Comparison of ENCODE assay signal across 9 mouse cellular contexts in genomic region chr4:141274485-141275341, GRCm38 (mm10). TPM values are rescaled to one million over a fixed set of nuclear protein-coding genes. Genes with fewer than 3 reads are reported as not detected.
DNase-seq lines count a peak whose midpoint lies in the region; ATAC-seq and TF ChIP-seq lines count a peak whose summit lies in the region.
"Had no signal": no experiment of that assay in that cellular context is flagged by ENCODE, and none has a peak within 500 bp of the region (broad histone marks: within the 10 kb centered on the region; RNA-seq: fewer than 3 reads in every experiment).

No protein-coding gene starts in this region.

- no peaks in the 10 kb centered on the region for H3K36me3 ChIP-seq in neural tube, embryonic 13.5 days
- no peaks in the 10 kb centered on the region for H3K36me3 ChIP-seq in embryonic facial prominence, embryonic 14.5 days (ENCODE audit: control insufficient read depth, insufficient read depth, low read length)
- H3K36me3 ChIP-seq in hindbrain, embryonic 16.5 days (ENCODE audit: control insufficient read depth, insufficient read depth, low read length), result no peaks in the 10 kb centered on the region
- H3K36me3 ChIP-seq: limb, embryonic 12.5 days had no signal

- 40% methylated on average over 23 of the region's 23 CpGs for WGBS in neural tube, embryonic 13.5 days
- WGBS in embryonic facial prominence, embryonic 14.5 days, result 32% methylated on average over 23 of the region's 23 CpGs
- 26% methylated on average over 23 of the region's 23 CpGs for WGBS in hindbrain, embryonic 16.5 days
- WGBS in cerebellum, adult 2 months, result 60% methylated on average over 23 of the region's 23 CpGs

- no peak overlapping the region for H3K4me2 ChIP-seq in neural tube, embryonic 13.5 days
- H3K4me2 ChIP-seq in embryonic facial prominence, embryonic 14.5 days (ENCODE audit: low read depth, low read length), result peak overlapping the region; percentile 8; the same call in 1 of the 2 replicates
- H3K4me2 ChIP-seq in hindbrain, embryonic 16.5 days (ENCODE audit: low read length), result peak overlapping the region; percentile 40
- H3K4me2 ChIP-seq: limb, embryonic 12.5 days had no signal

- TF ChIP-seq POLR2A in cerebellum, adult 2 months (IDR thresholded peaks at IDR 0.05; ENCODE audit: borderline replicate concordance, insufficient read depth, low read length), result no peak

- no peaks in the 10 kb centered on the region for H3K9me3 ChIP-seq in neural tube, embryonic 13.5 days
- no peaks in the 10 kb centered on the region for H3K9me3 ChIP-seq in embryonic facial prominence, embryonic 14.5 days (ENCODE audit: control insufficient read depth, low read length)
- no peaks in the 10 kb centered on the region for H3K9me3 ChIP-seq in hindbrain, embryonic 16.5 days (ENCODE audit: control insufficient read depth, low read length)
- H3K9me3 ChIP-seq: limb, embryonic 12.5 days had no signal

- H3K4me3 ChIP-seq in neural tube, embryonic 13.5 days, result no peak overlapping the region
- no peak overlapping the region for H3K4me3 ChIP-seq in embryonic facial prominence, embryonic 14.5 days (ENCODE audit: low read depth, low read length)
- no peak overlapping the region for H3K4me3 ChIP-seq in hindbrain, embryonic 16.5 days (ENCODE audit: low read length)
- H3K4me3 ChIP-seq in cerebellum, adult 2 months (replicated peaks; ENCODE audit: insufficient read depth, low read depth, low read length), result no peak overlapping the region
- H3K4me3 ChIP-seq: limb, embryonic 12.5 days had no signal

- H3K27me3 ChIP-seq in neural tube, embryonic 13.5 days, result no peaks in the 10 kb centered on the region
- no peaks in the 10 kb centered on the region for H3K27me3 ChIP-seq in embryonic facial prominence, embryonic 14.5 days (replicated peaks; ENCODE audit: control insufficient read depth, insufficient read depth, low read length)
- H3K27me3 ChIP-seq in hindbrain, embryonic 16.5 days (replicated peaks; ENCODE audit: control insufficient read depth, insufficient read depth, low read length), result no peaks in the 10 kb centered on the region
- no peaks in the 10 kb centered on the region for H3K27me3 ChIP-seq in cerebellum, adult 2 months (ENCODE audit: control insufficient read depth, insufficient read depth, low read length)

- DNase-seq in neural tube, embryonic 10.5 days (ENCODE audit: extremely low spot score, low spot score), result no peak
- peak; percentile 43 for DNase-seq in embryonic facial prominence, embryonic 14.5 days (ENCODE audit: low spot score)
- no peak for DNase-seq in right cerebral cortex, postnatal 36 days (ENCODE audit: low spot score in 2 of 2)
- no peak for DNase-seq in cerebellum, adult 2 months
- DNase-seq in gastrocnemius, postnatal 4 days (ENCODE audit: low spot score in 2 of 2), result no peak
- DNase-seq: cerebellum, postnatal 14 days had no signal

- no peak for TF ChIP-seq CTCF in cerebellum, adult 2 months (IDR thresholded peaks at IDR 0.05; ENCODE audit: borderline replicate concordance, insufficient read depth, low read depth, low read length)

- H3K9ac ChIP-seq in neural tube, embryonic 13.5 days, result peak overlapping the region; percentile 26; the same call in 1 of the 2 replicates
- no peak overlapping the region for H3K9ac ChIP-seq in embryonic facial prominence, embryonic 14.5 days (ENCODE audit: low read depth, low read length)
- H3K9ac ChIP-seq in hindbrain, embryonic 16.5 days (ENCODE audit: low read depth, low read length), result peak overlapping the region; percentile 41; the same call in 1 of the 2 replicates
- H3K9ac ChIP-seq: limb, embryonic 12.5 days had no signal

- H3K4me1 ChIP-seq in neural tube, embryonic 13.5 days (replicated peaks), result peaks cover 18% of the 10 kb centered on the region
- H3K4me1 ChIP-seq in embryonic facial prominence, embryonic 14.5 days (ENCODE audit: control insufficient read depth, insufficient read depth, low read length), result no peaks in the 10 kb centered on the region
- peaks cover 7% of the 10 kb centered on the region for H3K4me1 ChIP-seq in hindbrain, embryonic 16.5 days (ENCODE audit: control insufficient read depth, insufficient read depth, low read depth, low read length)
- H3K4me1 ChIP-seq in cerebellum, adult 2 months (ENCODE audit: control insufficient read depth, insufficient read depth, low read length), result no peaks in the 10 kb centered on the region

- ATAC-seq in neural tube, embryonic 13.5 days (ENCODE audit: low read depth), result no peak
- 0 out of 2 replicates have a peak, but pooled peaks have one; percentile 15 for ATAC-seq in embryonic facial prominence, embryonic 14.5 days (ENCODE audit: low read depth)
- ATAC-seq in hindbrain, embryonic 16.5 days, result peak; percentile 37; the same call in 1 of the 2 replicates

- H3K27ac ChIP-seq in neural tube, embryonic 13.5 days (replicated peaks), result no peak overlapping the region
- H3K27ac ChIP-seq in embryonic facial prominence, embryonic 14.5 days (replicated peaks; ENCODE audit: low read depth, low read length), result no peak overlapping the region
- no peak overlapping the region for H3K27ac ChIP-seq in hindbrain, embryonic 16.5 days (ENCODE audit: low read depth, low read length)
- H3K27ac ChIP-seq in cerebellum, adult 2 months (ENCODE audit: insufficient read depth, low read length), result no peak overlapping the region
- H3K27ac ChIP-seq: limb, embryonic 12.5 days had no signal

RNA-seq across cellular contexts. Expression of gene Epha2, which starts 26.3 kb away (rescaled TPM):
- 1.7 and 2.2 TPM in 2 replicates for polyA plus RNA-seq in neural tube, embryonic 13.5 days (2015; fragmentation: Nextera tagmentation; extraction: Ambion mirVana)
- 2.1 and 4.2 TPM in 2 replicates for polyA plus RNA-seq in embryonic facial prominence, embryonic 14.5 days (2014; fragmentation: Nextera tagmentation; extraction: Ambion mirVana)
- polyA plus RNA-seq in hindbrain, embryonic 16.5 days (2015; fragmentation: Nextera tagmentation; extraction: Ambion mirVana), result 1.1 TPM in 2 replicates
- polyA plus RNA-seq in cerebellum, adult 2 months (2012; rRNA removed), result 1.9 and 2.0 TPM in 2 replicates
- 1 to 10 TPM; 3.7 to 4.7 TPM for total RNA-seq in gastrocnemius, postnatal 4 days (2021)

RNA-seq across cellular contexts. Expression of gene Arhgef19, which starts 35.4 kb away (rescaled TPM):
- polyA plus RNA-seq in neural tube, embryonic 13.5 days (2015; fragmentation: Nextera tagmentation; extraction: Ambion mirVana), result 2.1 and 2.2 TPM in 2 replicates
- polyA plus RNA-seq in embryonic facial prominence, embryonic 14.5 days (2014; fragmentation: Nextera tagmentation; extraction: Ambion mirVana), result 17.4 and 17.7 TPM in 2 replicates
- polyA plus RNA-seq in hindbrain, embryonic 16.5 days (2015; fragmentation: Nextera tagmentation; extraction: Ambion mirVana), result 1.7 and 2.0 TPM in 2 replicates
- polyA plus RNA-seq in cerebellum, adult 2 months (2012; rRNA removed), result 14.0 and 15.0 TPM in 2 replicates
- total RNA-seq in gastrocnemius, postnatal 4 days (2021), result 1 to 10 TPM; 3.0 to 4.7 TPM
